Mouse (Mus musculus) spleen, postnatal 14 days (tissue): ENCODE measurements around the gene Bbip1.

Source experiments
- DNase-seq, 2 experiments: peaks; one replicate each; pipeline ENCODE4 v3.0.0; 2021 to 2022; ENCODE audit warnings: low spot score in 2 of 2

Gene Bbip1

GRCm38 (mm10) chr19:53890781-53891251 lies 53.6 kb downstream of the Bbip1 start:
- DNase-seq, result peak; percentile 41 to 53

DNA sequence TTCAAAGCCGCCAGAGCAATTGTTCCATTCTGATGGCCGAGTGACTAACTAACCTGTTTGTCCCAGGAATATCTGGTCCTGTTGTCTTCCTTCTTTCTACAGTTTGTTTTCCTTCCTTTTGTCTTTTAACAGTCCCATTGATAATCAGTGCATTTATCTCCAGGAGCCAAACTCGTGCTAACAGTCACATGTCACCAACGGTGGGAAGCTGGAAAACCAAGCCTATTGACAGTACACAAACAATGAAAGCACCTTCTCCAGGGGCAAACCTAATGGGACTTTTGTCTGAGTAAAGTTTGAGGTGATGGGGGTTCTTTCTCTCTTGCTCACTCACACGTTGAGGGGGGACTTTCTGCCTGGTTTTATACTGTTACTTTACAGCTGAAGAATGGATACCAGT lies 54.2 kb downstream of the Bbip1 start:
- DNase-seq, result no peak

DNA sequence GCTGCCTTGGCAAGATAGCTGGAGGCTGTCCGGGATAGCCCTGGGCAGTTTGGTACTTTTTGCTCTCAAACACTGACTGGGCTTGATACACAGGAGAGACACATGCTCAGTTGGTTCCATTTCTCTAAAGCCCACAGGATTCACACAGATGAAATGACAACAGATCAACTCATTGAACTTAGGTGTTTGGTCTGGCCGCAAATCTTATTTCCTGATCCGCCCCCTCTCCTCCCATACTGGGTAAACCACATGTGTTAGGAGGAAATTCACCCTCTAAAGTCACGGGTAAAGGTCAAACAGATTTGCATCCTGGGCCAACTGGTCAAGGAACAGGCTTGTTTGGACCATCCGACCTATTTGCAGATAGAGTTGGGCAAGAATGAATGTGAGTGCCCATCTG lies 54.9 kb downstream of the Bbip1 start:
- no peak for DNase-seq

DNA sequence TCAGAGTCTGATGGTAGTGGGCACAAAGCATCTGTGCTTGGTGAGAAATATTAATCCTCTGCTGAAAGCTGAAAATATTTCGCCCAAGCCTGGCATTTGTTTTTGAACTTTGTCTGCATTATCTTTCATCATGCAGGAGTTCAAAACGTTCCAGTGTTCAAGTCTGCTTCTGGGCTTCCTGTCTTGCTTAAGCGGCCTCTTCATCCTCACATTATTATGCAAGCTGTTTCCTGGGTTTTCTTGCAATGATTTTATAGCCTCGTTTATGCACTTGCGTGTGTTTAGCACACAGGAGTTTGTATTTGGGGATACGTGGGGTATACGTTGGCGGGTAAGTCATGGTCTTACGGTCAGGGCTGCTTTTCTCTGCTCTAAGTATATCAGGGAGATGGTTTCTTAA lies 56.1 kb downstream of the Bbip1 start:
- no peak for DNase-seq

DNA sequence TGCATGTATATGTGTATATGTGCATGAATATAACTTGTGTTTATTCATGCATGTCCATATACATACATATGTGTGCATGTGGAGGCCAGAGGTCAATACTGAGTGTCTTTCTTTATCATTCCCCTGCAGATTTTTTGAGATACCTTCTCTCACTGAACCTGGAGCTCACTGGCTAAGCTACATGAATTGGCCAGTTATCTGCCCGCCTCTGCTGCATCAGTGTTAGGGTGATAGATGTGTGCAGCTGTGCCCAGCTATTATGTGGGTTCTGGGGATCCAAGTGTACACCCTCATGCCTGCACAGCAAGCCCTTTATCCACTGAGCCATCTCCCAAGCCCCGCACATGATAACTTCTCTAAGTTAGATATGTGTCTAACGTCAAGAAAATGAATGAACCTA lies 56.6 kb downstream of the Bbip1 start:
- no peak for DNase-seq

- no peak for DNase-seq
Observed at GRCm38 (mm10) chr19:53886576-53887370, 57.7 kb downstream of the Bbip1 start.

- DNase-seq, result no peak
Observed at GRCm38 (mm10) chr19:53885450-53885849, 59.0 kb downstream of the Bbip1 start.

GRCm38 (mm10) chr19:53881786-53882185 lies 62.6 kb downstream of the Bbip1 start:
- DNase-seq, result no peak

DNA sequence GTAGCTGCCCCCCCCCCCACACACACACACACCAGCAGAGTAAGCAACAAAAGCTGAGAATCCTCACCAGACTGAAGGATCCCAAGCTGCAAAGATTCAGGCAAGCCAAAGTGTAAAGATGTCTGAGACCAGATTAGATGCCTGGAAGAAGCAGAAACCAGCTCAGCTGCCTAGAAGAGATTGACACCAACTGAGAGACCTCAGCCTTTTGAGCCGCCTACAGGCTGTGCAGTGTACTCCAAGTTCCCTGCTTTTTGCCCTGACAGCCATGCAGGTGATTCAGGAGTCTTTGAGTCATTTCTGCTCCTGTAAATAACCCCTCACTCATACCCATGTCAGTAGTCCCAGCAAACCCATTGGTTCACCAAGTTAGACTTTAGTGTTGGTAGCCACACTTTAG lies 64.0 kb downstream of the Bbip1 start:
- no peak for DNase-seq
